Mouse (Mus musculus) macrophage (primary cell): ENCODE results near the gene Dct. TPM values are rescaled to one million over a fixed set of nuclear protein-coding genes. Genes with fewer than 3 reads are reported as not detected.
A peak's percentile ranks its signal among the peaks of the same experiment; 100 is the strongest.

Experiments
- H3K27ac ChIP-seq: fragments of 350-480 bp; formaldehyde crosslinking; 2 replicates; pipeline ENCODE4 v1.9.0; 2021
- H3K36me3 ChIP-seq: fragments of 350-480 bp; formaldehyde crosslinking; 2 replicates; pipeline ENCODE4 v1.9.0; 2021; ENCODE audit errors: inconsistent target
- H3K4me3 ChIP-seq: fragments of 350-480 bp; formaldehyde crosslinking; 2 replicates; pipeline ENCODE4 v1.9.0; 2021; ENCODE audit errors: inconsistent target
- H3K79me2 ChIP-seq: fragments of 350-480 bp; formaldehyde crosslinking; 2 replicates; pipeline ENCODE4 v1.9.0; 2021; ENCODE audit errors: inconsistent target
- WGBS: methylation state at CpG from one replicate; pipeline ENCODE4 v1.1.7; 2026; ENCODE audit warnings: inconsistent platforms; ENCODE audit not compliant: missing documents; 5-methylcytosine and 5-hydroxymethylcytosine counted together
- polyA plus RNA-seq: library from polyadenylated mRNA; stranded (reverse); fragments of 250-400 nt; gene quantifications from 3 replicates; pipeline ENCODE4 v1.2.4, GENCODE M21; 2018; ENCODE audit warnings: inconsistent platforms
- total RNA-seq, 78 experiments: library from RNA; depleted of rRNA; stranded (reverse); fragments of 250-400 nt; gene quantifications; 1 replicate in 9 of 78; 2 replicates in 24 of 78; 3 replicates in 43 of 78; 4 replicates in 2 of 78; pipeline ENCODE4 v1.2.4; 2018; ENCODE audit warnings: inconsistent platforms in 56 of 78

The Dct gene
- under 1 TPM in 20 of 26 experiments, not detected in 6; 0.17 to 0.62 (median 0.37) TPM for total RNA-seq (2018; cell fraction: chromatin; rRNA removed)
- not detected for total RNA-seq (2018; cell fraction: cytosol; rRNA removed)
- under 1 TPM in 22 of 26 experiments, not detected in 4; 0.12 to 0.55 (median 0.27) TPM for total RNA-seq (2018; cell fraction: nucleus; rRNA removed)
- polyA plus RNA-seq, result not detected in 3 replicates

GRCm38 (mm10) chr14:118051975-118052630 is at the start of gene Dct:
Gene Dct, minus strand, starts transcription at chr14:118052244.
- Histone ChIP-seq H3K4me3 (no peak within 1 kb of the TSS), H3K27ac (no peak within 1 kb of the TSS), H3K79me2 (no peaks in the 10 kb centered on the region), H3K36me3 (no peaks in the 10 kb centered on the region)
- WGBS, result 95% methylated on average over 10 of the region's 13 CpGs

GRCm38 (mm10) chr14:118101227-118101990 is 49.4 kb upstream of the Dct start:
- no peak overlapping the region for H3K27ac ChIP-seq
- no peaks in the 10 kb centered on the region for H3K36me3 ChIP-seq
- no peaks in the 10 kb centered on the region for H3K79me2 ChIP-seq
- WGBS, result 53% methylated on average over 14 of the region's 14 CpGs
- no peak overlapping the region for H3K4me3 ChIP-seq

- 72% methylated on average over 2 of the region's 2 CpGs for WGBS
- H3K4me3 ChIP-seq, result no peak overlapping the region
- no peaks in the 10 kb centered on the region for H3K79me2 ChIP-seq
- no peak overlapping the region for H3K27ac ChIP-seq
- H3K36me3 ChIP-seq, result no peaks in the 10 kb centered on the region
Observed at GRCm38 (mm10) chr14:118098265-118098664, 46.2 kb upstream of the Dct start.

- Histone ChIP-seq H3K4me3 (peak overlapping the region; percentile 93), H3K79me2 (no peaks in the 10 kb centered on the region), H3K36me3 (no peaks in the 10 kb centered on the region), H3K27ac (peak overlapping the region; percentile 62)
- WGBS, result 2% methylated on average over 18 of the region's 18 CpGs
Observed at GRCm38 (mm10) chr14:118089806-118090392, 37.9 kb upstream of the Dct start.

GRCm38 (mm10) chr14:118089215-118089805 is 37.3 kb upstream of the Dct start:
- peak overlapping the region; percentile 93 for H3K4me3 ChIP-seq
- no peaks in the 10 kb centered on the region for H3K36me3 ChIP-seq
- under 1% methylated on average over 42 of the region's 44 CpGs for WGBS
- no peaks in the 10 kb centered on the region for H3K79me2 ChIP-seq
- peak overlapping the region; percentile 62 for H3K27ac ChIP-seq

- Histone ChIP-seq H3K4me3 (peak overlapping the region; percentile 93), H3K36me3 (no peaks in the 10 kb centered on the region), H3K79me2 (no peaks in the 10 kb centered on the region), H3K27ac (peak overlapping the region; percentile 62)
- 9% methylated on average over 22 of the region's 22 CpGs for WGBS
Observed at GRCm38 (mm10) chr14:118088437-118089207, 36.6 kb upstream of the Dct start.

GRCm38 (mm10) chr14:118086271-118087035 is 34.4 kb upstream of the Dct start:
- H3K79me2 ChIP-seq, result no peaks in the 10 kb centered on the region
- no peak overlapping the region for H3K27ac ChIP-seq
- 93% methylated on average over 5 of the region's 5 CpGs for WGBS
- no peaks in the 10 kb centered on the region for H3K36me3 ChIP-seq
- no peak overlapping the region for H3K4me3 ChIP-seq

GRCm38 (mm10) chr14:118083851-118084250 is 31.8 kb upstream of the Dct start:
- Histone ChIP-seq H3K4me3 (no peak overlapping the region), H3K27ac (no peak overlapping the region), H3K36me3 (no peaks in the 10 kb centered on the region), H3K79me2 (no peaks in the 10 kb centered on the region)
- 98% methylated on average over 6 of the region's 6 CpGs for WGBS

- H3K27ac ChIP-seq, result no peak overlapping the region
- 90% methylated on average over 11 of the region's 11 CpGs for WGBS
- H3K36me3 ChIP-seq, result no peaks in the 10 kb centered on the region
- H3K79me2 ChIP-seq, result no peaks in the 10 kb centered on the region
- no peak overlapping the region for H3K4me3 ChIP-seq
Observed at GRCm38 (mm10) chr14:118080606-118081005, 28.6 kb upstream of the Dct start.

- Histone ChIP-seq H3K36me3 (no peaks in the 10 kb centered on the region), H3K27ac (no peak overlapping the region), H3K4me3 (no peak overlapping the region), H3K79me2 (no peaks in the 10 kb centered on the region)
- WGBS, result 27% methylated on average over 12 of the region's 12 CpGs
Observed at GRCm38 (mm10) chr14:118070100-118070499, 18.1 kb upstream of the Dct start.

- H3K27ac ChIP-seq, result no peak overlapping the region
- 84% methylated on average over 12 of the region's 12 CpGs for WGBS
- H3K79me2 ChIP-seq, result no peaks in the 10 kb centered on the region
- H3K36me3 ChIP-seq, result no peaks in the 10 kb centered on the region
- H3K4me3 ChIP-seq, result no peak overlapping the region
Observed at GRCm38 (mm10) chr14:118069439-118070079, 17.5 kb upstream of the Dct start.

- WGBS, result 82% methylated on average over 7 of the region's 7 CpGs
- Histone ChIP-seq H3K36me3 (no peaks in the 10 kb centered on the region), H3K79me2 (no peaks in the 10 kb centered on the region), H3K4me3 (no peak overlapping the region), H3K27ac (no peak overlapping the region)
Observed at GRCm38 (mm10) chr14:118061766-118062432, 9.9 kb upstream of the Dct start.

- H3K79me2 ChIP-seq, result no peaks in the 10 kb centered on the region
- H3K27ac ChIP-seq, result no peak overlapping the region
- H3K36me3 ChIP-seq, result no peaks in the 10 kb centered on the region
- 96% methylated on average over 4 of the region's 4 CpGs for WGBS
- H3K4me3 ChIP-seq, result no peak overlapping the region
Observed at GRCm38 (mm10) chr14:118058581-118058886, 6.5 kb upstream of the Dct start.
